Mouse (Mus musculus) retina, adult 2 months (tissue): Measurements from ENCODE around the gene Olfr224.
A peak's percentile ranks its signal among the peaks of the same experiment; 100 is the strongest.
"Not testable (repeated sequence)": the region's sequence is repeated elsewhere in the genome, so short reads cannot be mapped to it uniquely, and the experiment has no call there.

Experiments
- DNase-seq: peaks from one replicate; pipeline ENCODE4 v3.0.0-alpha.2; 2012; ENCODE audit warnings: low read depth, low spot score

The Olfr224 gene

GRCm38 (mm10) chr11:58570405-58570804, at the start of gene Olfr224:
Olfr224 (minus strand) TSS chr11:58570553.
- no peak for DNase-seq

GRCm38 (mm10) chr11:58618793-58619192, 48.4 kb upstream of the Olfr224 start:
- no peak for DNase-seq

GRCm38 (mm10) chr11:58618369-58618768, 48.0 kb upstream of the Olfr224 start:
- DNase-seq, result no peak

- no peak for DNase-seq
Measured at GRCm38 (mm10) chr11:58615975-58616374, 45.6 kb upstream of the Olfr224 start, which contains the start of gene 2210407C18Rik. 2210407C18Rik (minus strand) TSS chr11:58616075.

GRCm38 (mm10) chr11:58614526-58614925, 44.2 kb upstream of the Olfr224 start:
- DNase-seq, result no peak

- no peak for DNase-seq
Measured at GRCm38 (mm10) chr11:58613359-58613758, 43.0 kb upstream of the Olfr224 start.

GRCm38 (mm10) chr11:58607030-58607429, 36.7 kb upstream of the Olfr224 start:
- DNase-seq, result no peak

- DNase-seq, result no peak
Measured at GRCm38 (mm10) chr11:58606177-58606919, 36.0 kb upstream of the Olfr224 start.

- no peak for DNase-seq
Measured at GRCm38 (mm10) chr11:58605228-58605627, 34.9 kb upstream of the Olfr224 start.

- DNase-seq, result no peak
Measured at GRCm38 (mm10) chr11:58604688-58605087, 34.3 kb upstream of the Olfr224 start.

- no peak for DNase-seq
Measured at GRCm38 (mm10) chr11:58602800-58603560, 32.6 kb upstream of the Olfr224 start.

- DNase-seq, result no peak
Measured at GRCm38 (mm10) chr11:58602062-58602461, 31.7 kb upstream of the Olfr224 start.

- no peak for DNase-seq
Measured at GRCm38 (mm10) chr11:58597837-58598236, 27.5 kb upstream of the Olfr224 start.

- no peak for DNase-seq
Measured at GRCm38 (mm10) chr11:58594814-58595213, 24.5 kb upstream of the Olfr224 start, which contains the start of gene Olfr324. Olfr324 (plus strand) TSS chr11:58595114.

- no peak for DNase-seq
Measured at GRCm38 (mm10) chr11:58588620-58589250, 18.4 kb upstream of the Olfr224 start.

- peak; percentile 4 for DNase-seq
Measured at GRCm38 (mm10) chr11:58587898-58588348, 17.6 kb upstream of the Olfr224 start.

- no peak for DNase-seq
Measured at GRCm38 (mm10) chr11:58578636-58579035, 8.3 kb upstream of the Olfr224 start.

- no peak for DNase-seq
Measured at GRCm38 (mm10) chr11:58577430-58577829, 7.1 kb upstream of the Olfr224 start, which contains the start of gene Olfr325. Olfr325 (plus strand) TSS chr11:58577730.

GRCm38 (mm10) chr11:58555536-58555935, 14.8 kb downstream of the Olfr224 start, which contains the start of gene Olfr328:
Olfr328 (minus strand) TSS chr11:58555636.
- no peak for DNase-seq

- no peak for DNase-seq
Measured at GRCm38 (mm10) chr11:58546322-58546721, 24.0 kb downstream of the Olfr224 start, which contains the start of gene Olfr329-ps. Olfr329-ps (minus strand) TSS chr11:58546422.

- not testable (repeated sequence) for DNase-seq
Measured at GRCm38 (mm10) chr11:58534736-58535135, 35.6 kb downstream of the Olfr224 start, which contains the start of gene Olfr330. Olfr330 (minus strand) TSS chr11:58534836.

GRCm38 (mm10) chr11:58519756-58520155, 50.6 kb downstream of the Olfr224 start:
- DNase-seq, result not testable (repeated sequence)
